Mouse (Mus musculus) kidney, postnatal 0 days (tissue): ENCODE data around the gene Egfl7. TPM values are rescaled to one million over a fixed set of nuclear protein-coding genes. Genes with fewer than 3 reads are reported as not detected.

Experiments used
- ATAC-seq: fragments of 200-750 bp; cut with Nextera tagmentation; replicated peaks from 2 replicates; pipeline ENCODE4 v1.8.0; 2017; ENCODE audit warnings: low read depth, moderate number of reproducible peaks, moderate TSS enrichment, moderate library complexity; ENCODE audit not compliant: low FRiP score
- DNase-seq: peaks from one replicate; pipeline ENCODE4 v3.0.0-alpha.2; 2016; ENCODE audit warnings: low spot score
- H3K27ac ChIP-seq: fragments of 300-500 bp; sonication (generic); 2 replicates; pipeline ENCODE4 v1.5.1; 2014; ENCODE audit warnings: mild to moderate bottlenecking
- H3K27me3 ChIP-seq: fragments of 300-500 bp; sonication (generic); 2 replicates; pipeline ENCODE4 v1.6.1; 2014; ENCODE audit warnings: low read length, mixed read lengths; ENCODE audit not compliant: insufficient read depth
- H3K36me3 ChIP-seq: fragments of 300-500 bp; sonication (generic); 2 replicates; pipeline ENCODE4 v1.6.1; 2014; ENCODE audit warnings: low read length, mixed read lengths; ENCODE audit not compliant: insufficient read depth
- H3K4me1 ChIP-seq: fragments of 300-500 bp; sonication (generic); replicated peaks from 2 replicates; pipeline ENCODE4 v1.6.1; 2014; ENCODE audit warnings: antibody characterized with exemption, low read length, mixed read lengths; ENCODE audit not compliant: insufficient read depth
- H3K4me2 ChIP-seq: fragments of 300-500 bp; sonication (generic); 2 replicates; pipeline ENCODE4 v1.6.1; 2014; ENCODE audit warnings: mild to moderate bottlenecking, low read length, moderate library complexity, mixed read lengths
- H3K4me3 ChIP-seq: fragments of 300-500 bp; sonication (generic); replicated peaks from 2 replicates; pipeline ENCODE4 v1.5.1; 2014; ENCODE audit warnings: low read depth, low read length
- H3K9ac ChIP-seq: fragments of 300-500 bp; sonication (generic); 2 replicates; pipeline ENCODE4 v1.6.1; 2014; ENCODE audit warnings: low read depth, low read length
- H3K9me3 ChIP-seq: fragments of 300-500 bp; sonication (generic); replicated peaks from 2 replicates; pipeline ENCODE4 v1.6.1; 2016; ENCODE audit warnings: low read length, inconsistent platforms, mixed read lengths
- CTCF ChIP-seq: IDR thresholded peaks from 2 replicates; pipeline ENCODE4 v1.5.1; 2016; ENCODE audit warnings: antibody characterized with exemption, low read depth, mild to moderate bottlenecking, moderate library complexity
- WGBS: fragments of 180-500 bp; shearing (Covaris S2); extraction: QIAGEN DNeasy Blood & Tissue Kit; methylation state at CpG from one replicate; pipeline ENCODE4 v1.1.7; 2014; 5-methylcytosine and 5-hydroxymethylcytosine counted together
- polyA plus RNA-seq: library from polyadenylated mRNA; unstranded; fragments of >200 nt; fragmentation: Nextera tagmentation; extraction: Ambion mirVana; gene quantifications from 2 replicates; pipeline ENCODE4 v1.2.1, GENCODE M21; 2015

Gene Egfl7
- polyA plus RNA-seq, 1 experiment from 2014 or later: 211 TPM

DNA sequence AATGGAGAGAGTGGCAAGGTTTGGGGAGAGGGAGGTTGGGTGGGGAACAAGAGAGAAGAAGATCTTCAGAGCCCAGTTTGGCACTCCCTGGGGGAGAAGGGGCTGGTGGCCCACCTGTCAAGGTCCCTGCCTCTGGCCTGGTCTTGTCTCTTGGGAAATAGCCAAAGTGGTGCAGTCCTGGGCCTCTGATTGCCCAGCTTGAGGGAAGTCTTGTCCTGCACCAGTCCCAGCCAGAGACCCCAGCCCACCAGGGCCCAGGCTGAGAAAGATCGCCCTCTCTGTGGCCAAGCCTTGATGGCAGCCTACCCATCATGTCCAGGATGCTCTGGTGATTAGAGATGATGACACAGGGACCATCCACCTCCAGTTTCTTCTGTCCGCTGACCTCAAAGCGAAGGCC, 17.1 kb downstream of the Egfl7 start:
- ATAC-seq (no peak), DNase-seq (no peak)
- Histone ChIP-seq H3K36me3 (peaks cover 24% of the 10 kb centered on the region), H3K4me1 (0 out of 2 replicates have a peak, but pooled peaks cover 8% of the 10 kb centered on the region), H3K4me2 (no peak overlapping the region), H3K27me3 (no peaks in the 10 kb centered on the region), H3K27ac (no peak overlapping the region), H3K9ac (no peak overlapping the region), H3K4me3 (no peak overlapping the region), H3K9me3 (no peaks in the 10 kb centered on the region)
- no peak for TF ChIP-seq CTCF
- WGBS: 91% methylated on average over 3 of the region's 3 CpGs

- peaks cover 15% of the 10 kb centered on the region for H3K36me3 ChIP-seq
- H3K4me3 ChIP-seq: no peak overlapping the region
- ATAC-seq (no peak), DNase-seq (no peak)
- no peaks in the 10 kb centered on the region for H3K9me3 ChIP-seq
- 0 out of 2 replicates have a peak, but pooled peaks cover 10% of the 10 kb centered on the region for H3K4me1 ChIP-seq
- no peak for TF ChIP-seq CTCF
- no peak overlapping the region for H3K27ac ChIP-seq
- H3K27me3 ChIP-seq: no peaks in the 10 kb centered on the region
- H3K9ac ChIP-seq: no peak overlapping the region
- 88% methylated on average over 2 of the region's 2 CpGs for WGBS
- no peak overlapping the region for H3K4me2 ChIP-seq
These were observed 18.0 kb downstream of the Egfl7 start for GRCm38 (mm10) chr2:26597810-26598209.

DNA sequence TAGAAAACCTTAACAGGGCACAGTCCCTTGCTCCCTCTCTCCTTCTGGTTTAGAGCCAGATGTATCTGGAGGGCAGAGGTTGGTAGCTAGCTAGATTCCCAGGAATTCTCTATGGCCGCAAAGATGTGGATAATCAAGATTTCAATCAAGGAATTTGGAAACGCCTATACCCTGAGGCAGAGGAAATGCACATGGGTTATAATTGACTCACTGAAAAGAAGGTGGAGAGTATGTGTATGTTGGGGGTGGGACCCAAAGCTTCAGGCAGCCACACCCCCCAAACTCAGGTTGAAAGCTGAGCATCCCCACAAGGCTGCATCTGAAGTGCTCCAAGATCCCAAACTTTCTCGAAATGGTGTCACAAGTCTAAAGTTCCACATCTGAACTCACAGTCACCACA, 18.6 kb downstream of the Egfl7 start:
- H3K9ac ChIP-seq: no peak overlapping the region
- ATAC-seq (no peak), DNase-seq (no peak)
- no peak overlapping the region for H3K27ac ChIP-seq
- no peaks in the 10 kb centered on the region for H3K9me3 ChIP-seq
- no peak overlapping the region for H3K4me2 ChIP-seq
- H3K4me3 ChIP-seq: no peak overlapping the region
- no peaks in the 10 kb centered on the region for H3K27me3 ChIP-seq
- no peak for TF ChIP-seq CTCF
- peaks cover 9% of the 10 kb centered on the region; the same call in 1 of the 2 replicates for H3K36me3 ChIP-seq
- peaks cover 13% of the 10 kb centered on the region; the same call in 1 of the 2 replicates for H3K4me1 ChIP-seq
- 72% methylated on average over 3 of the region's 3 CpGs for WGBS

DNA sequence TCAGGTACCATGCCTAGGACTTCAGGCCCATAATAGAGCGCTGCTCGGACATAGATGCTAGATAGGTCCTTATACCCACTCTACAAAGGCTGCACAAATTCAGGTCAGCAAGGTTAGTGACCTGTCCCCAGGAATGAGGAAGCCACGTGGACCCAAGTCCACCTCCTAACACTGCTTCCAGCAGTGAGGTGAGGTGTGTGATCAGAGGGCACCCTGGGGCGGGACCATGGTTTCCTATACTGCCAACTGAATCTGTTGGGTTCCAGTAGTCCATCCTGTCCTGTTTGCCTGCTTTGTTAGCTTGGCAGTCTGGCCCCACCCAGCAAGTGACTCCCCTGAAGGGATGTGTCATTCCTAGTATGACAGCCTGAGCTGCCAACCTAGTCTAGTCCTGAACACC, 20.2 kb downstream of the Egfl7 start:
- Histone ChIP-seq H3K9ac (no peak overlapping the region), H3K9me3 (no peaks in the 10 kb centered on the region), H3K4me1 (peaks cover 13% of the 10 kb centered on the region; the same call in 1 of the 2 replicates), H3K27me3 (no peaks in the 10 kb centered on the region), H3K4me3 (no peak overlapping the region), H3K36me3 (0 out of 2 replicates have a peak, but pooled peaks cover 6% of the 10 kb centered on the region), H3K4me2 (no peak overlapping the region), H3K27ac (no peak overlapping the region)
- DNase-seq (no peak), ATAC-seq (no peak)
- 86% methylated on average over 4 of the region's 4 CpGs for WGBS
- TF ChIP-seq CTCF: no peak

DNA sequence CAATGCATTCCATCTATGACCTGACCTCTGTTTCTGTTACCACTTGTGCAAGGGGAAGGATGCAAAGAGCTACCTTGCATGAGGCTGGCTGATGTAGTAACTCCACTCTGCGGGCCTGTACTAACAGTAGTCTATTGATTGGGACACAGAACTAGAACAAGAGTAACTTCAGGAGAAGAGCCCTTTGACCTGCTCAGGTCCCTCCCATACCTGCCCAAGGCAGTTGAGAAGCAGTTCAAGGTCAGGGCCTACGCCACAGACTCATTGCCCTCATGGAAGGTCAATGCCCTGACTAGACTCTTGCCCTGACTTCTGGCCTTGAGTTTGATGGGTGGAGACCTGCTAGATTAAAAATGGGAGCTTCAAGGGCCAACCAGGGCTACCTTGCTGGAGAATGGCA, 20.9 kb downstream of the Egfl7 start:
- no peak overlapping the region for H3K9ac ChIP-seq
- TF ChIP-seq CTCF: no peak
- ATAC-seq: no peak
- no peaks in the 10 kb centered on the region for H3K9me3 ChIP-seq
- peaks cover 13% of the 10 kb centered on the region; the same call in 1 of the 2 replicates for H3K4me1 ChIP-seq
- no peak overlapping the region for H3K27ac ChIP-seq
- no peak overlapping the region for H3K4me3 ChIP-seq
- 0 out of 2 replicates have a peak, but pooled peaks cover 6% of the 10 kb centered on the region for H3K36me3 ChIP-seq
- no peaks in the 10 kb centered on the region for H3K27me3 ChIP-seq
- WGBS: 83% methylated on average over 2 of the region's 2 CpGs
- no peak for DNase-seq
- no peak overlapping the region for H3K4me2 ChIP-seq

- 82% methylated on average over 1 of the region's 1 CpGs for WGBS
These were observed 21.8 kb downstream of the Egfl7 start for GRCm38 (mm10) chr2:26601595-26601994.

GRCm38 (mm10) chr2:26602631-26603030, 22.8 kb downstream of the Egfl7 start:
- no peak for ATAC-seq
- Histone ChIP-seq H3K36me3 (no peaks in the 10 kb centered on the region), H3K27me3 (no peaks in the 10 kb centered on the region), H3K9ac (no peak overlapping the region), H3K27ac (no peak overlapping the region), H3K4me1 (peaks cover 9% of the 10 kb centered on the region; the same call in 1 of the 2 replicates), H3K4me3 (peak overlapping the region; percentile 56; the same call in 1 of the 2 replicates), H3K4me2 (peak overlapping the region; percentile 63), H3K9me3 (no peaks in the 10 kb centered on the region)
- WGBS: 89% methylated on average over 5 of the region's 5 CpGs
- no peak for TF ChIP-seq CTCF
- DNase-seq: no peak

More at GRCm38 (mm10) chr2:26601595-26601994, 21.8 kb downstream of the Egfl7 start:
- no peak overlapping the region for H3K27ac ChIP-seq
- DNase-seq: no peak
- no peak overlapping the region for H3K4me2 ChIP-seq
- no peak overlapping the region for H3K4me3 ChIP-seq
- peaks cover 9% of the 10 kb centered on the region; the same call in 1 of the 2 replicates for H3K4me1 ChIP-seq
- no peaks in the 10 kb centered on the region for H3K27me3 ChIP-seq
- TF ChIP-seq CTCF: no peak
- H3K9ac ChIP-seq: no peak overlapping the region
- 0 out of 2 replicates have a peak, but pooled peaks cover 3% of the 10 kb centered on the region for H3K36me3 ChIP-seq
- ATAC-seq: no peak
- no peaks in the 10 kb centered on the region for H3K9me3 ChIP-seq
